Mouse (Mus musculus): Measurements from ENCODE around the gene Clgn. TPM values are rescaled to one million over a fixed set of nuclear protein-coding genes. Genes with fewer than 3 reads are reported as not detected.

Gene Clgn
- 3.0 and 4.8 TPM in 2 replicates for polyA plus RNA-seq (2012; rRNA removed)

DNA sequence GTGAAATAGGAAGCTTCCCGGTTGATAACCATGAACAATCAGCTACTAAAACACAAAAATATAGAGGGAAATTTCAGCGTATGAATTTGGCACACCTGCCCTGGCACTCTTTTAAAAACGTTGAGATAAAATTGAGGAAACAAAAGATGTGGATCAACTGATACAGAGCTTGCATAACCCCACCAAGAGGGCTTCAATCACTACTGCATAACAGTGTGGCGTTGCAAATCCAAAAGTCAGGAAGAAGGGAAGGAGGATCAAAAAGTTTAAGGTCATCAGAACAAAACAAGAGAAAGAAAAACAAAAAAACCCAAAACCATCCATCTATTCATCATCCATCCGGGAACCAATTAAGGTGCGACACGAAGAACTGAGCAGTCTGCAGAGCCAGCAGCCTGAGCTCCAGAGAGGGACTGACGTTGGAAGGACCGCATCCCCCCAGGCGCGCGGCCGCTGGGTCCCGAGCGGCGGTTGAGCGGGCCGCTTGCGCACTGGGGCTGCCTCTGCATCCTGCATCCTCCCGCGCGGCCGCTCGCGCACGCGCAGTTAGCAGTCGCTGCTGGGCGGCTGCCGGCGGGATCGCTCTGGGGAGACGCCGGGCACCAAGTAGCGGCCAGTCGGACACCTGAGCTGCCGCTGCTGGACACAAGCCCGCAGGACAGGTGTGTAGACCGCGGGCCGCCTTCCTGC lies at the start of gene Clgn:
Gene Clgn, plus strand, starts transcription at position 552 of the 690 bp plus-strand sequence.

GRCm38 (mm10) chr8:83348263-83348662 lies 41.4 kb upstream of the Clgn start, which contains the start of gene Mgat4d:
TSS of gene Mgat4d (plus strand) at chr8:83348471.

GRCm38 (mm10) chr8:83458222-83458621 lies 68.6 kb downstream of the Clgn start, which contains the start of gene Scoc:
TSS of gene Scoc (minus strand) at chr8:83458391.

Other genes starting within 250 kb of the Clgn start
- 23.0 and 32.5 TPM in 2 replicates for gene Tbc1d9, start 224.5 kb upstream of the Clgn start, polyA plus RNA-seq (2012; rRNA removed)
- gene Gm10645, start 223.7 kb upstream of the Clgn start, polyA plus RNA-seq (2012; rRNA removed) = 1.3 and 1.4 TPM in 2 replicates
- gene Ucp1, start 99.5 kb upstream of the Clgn start, polyA plus RNA-seq (2012; rRNA removed) = 0.10 and 0.25 TPM in 2 replicates
- gene Elmod2, start 57.4 kb upstream of the Clgn start, polyA plus RNA-seq (2012; rRNA removed) = 18.1 and 20.4 TPM in 2 replicates
- gene Mgat4d, start 41.4 kb upstream of the Clgn start, polyA plus RNA-seq (2012; rRNA removed) = not detected in 2 replicates
- gene Scoc, start 68.5 kb downstream of the Clgn start, polyA plus RNA-seq (2012; rRNA removed) = 102 and 133 TPM in 2 replicates
- gene Olfr370, start 145.9 kb downstream of the Clgn start, polyA plus RNA-seq (2012; rRNA removed) = not detected in 2 replicates
- 266 and 476 TPM in 2 replicates for gene Ndufb7, start 176.8 kb downstream of the Clgn start, polyA plus RNA-seq (2012; rRNA removed)
- 381 and 553 TPM in 2 replicates for gene Tecr, start 218.1 kb downstream of the Clgn start, polyA plus RNA-seq (2012; rRNA removed)
- gene Dnajb1, start 218.3 kb downstream of the Clgn start, polyA plus RNA-seq (2012; rRNA removed) = 34.4 and 39.8 TPM in 2 replicates